Mouse (Mus musculus) C2C12 (cell line): ENCODE measurements around the gene Serpini1. TPM values are rescaled to one million over a fixed set of nuclear protein-coding genes. Genes with fewer than 3 reads are reported as not detected.
"Not testable (repeated sequence)": the region's sequence is repeated elsewhere in the genome, so short reads cannot be mapped to it uniquely, and the experiment has no call there.

ENCODE experiments used
- H3K27me3 ChIP-seq: one replicate; pipeline ENCODE4 v1.6.1; 2011; ENCODE audit not compliant: control insufficient read depth, insufficient read depth, insufficient read length
- H3K36me3 ChIP-seq: one replicate; pipeline ENCODE4 v1.6.1; 2011; ENCODE audit not compliant: control insufficient read depth, insufficient read depth
- H3K4me3 ChIP-seq: one replicate; pipeline ENCODE4 v1.5.1; 2011; ENCODE audit warnings: mild to moderate bottlenecking, control low read depth; ENCODE audit not compliant: poor library complexity, insufficient read depth, severe bottlenecking
- H3K79me2 ChIP-seq: one replicate; pipeline ENCODE4 v1.6.1; 2011; ENCODE audit not compliant: control insufficient read depth, insufficient read depth
- H3K79me3 ChIP-seq: one replicate; pipeline ENCODE4 v1.6.1; 2011; ENCODE audit warnings: low read depth, control low read depth
- H3ac ChIP-seq: one replicate; pipeline ENCODE3; 2011; ENCODE audit warnings: low read depth; ENCODE audit not compliant: control insufficient read depth, insufficient read length
- CEBPB ChIP-seq: IDR thresholded peaks from one replicate; pipeline ENCODE4 v1.6.1; 2011; ENCODE audit warnings: low read depth, mild to moderate bottlenecking, control low read depth, moderate library complexity
- CTCF ChIP-seq: IDR thresholded peaks from one replicate; pipeline ENCODE4 v1.5.1; 2011; ENCODE audit not compliant: control insufficient read depth, insufficient read depth, insufficient read length
- FOSL1 ChIP-seq: IDR thresholded peaks from one replicate; pipeline ENCODE4 v1.8.0; 2011; ENCODE audit warnings: mild to moderate bottlenecking, low read length; ENCODE audit not compliant: poor library complexity, insufficient read depth, severe bottlenecking
- MAX ChIP-seq: IDR thresholded peaks from one replicate; pipeline ENCODE4 v1.6.1; 2011; ENCODE audit warnings: mild to moderate bottlenecking, control low read depth
- MYOD1 ChIP-seq: IDR thresholded peaks from one replicate; pipeline ENCODE4 v1.6.1; 2011; ENCODE audit warnings: low read depth; ENCODE audit not compliant: control insufficient read depth, insufficient read length
- MYOG ChIP-seq: IDR thresholded peaks from one replicate; pipeline ENCODE4 v1.6.1; 2011; ENCODE audit not compliant: control insufficient read depth, insufficient read length; ENCODE audit errors: extremely low read depth
- USF1 ChIP-seq: IDR thresholded peaks from one replicate; pipeline ENCODE4 v1.6.1; 2011; ENCODE audit warnings: low read depth, mild to moderate bottlenecking, control low read depth, moderate library complexity
- polyA plus RNA-seq: library from polyadenylated mRNA; unstranded; fragments of >200 nt; fragmentation: generic; extraction: Trizol; gene quantifications from one replicate; pipeline ENCODE4 v1.2.1, GENCODE M21; 2012; ENCODE audit warnings: missing spikeins

The Serpini1 gene
- polyA plus RNA-seq, 1 experiment = 0.11 TPM

DNA sequence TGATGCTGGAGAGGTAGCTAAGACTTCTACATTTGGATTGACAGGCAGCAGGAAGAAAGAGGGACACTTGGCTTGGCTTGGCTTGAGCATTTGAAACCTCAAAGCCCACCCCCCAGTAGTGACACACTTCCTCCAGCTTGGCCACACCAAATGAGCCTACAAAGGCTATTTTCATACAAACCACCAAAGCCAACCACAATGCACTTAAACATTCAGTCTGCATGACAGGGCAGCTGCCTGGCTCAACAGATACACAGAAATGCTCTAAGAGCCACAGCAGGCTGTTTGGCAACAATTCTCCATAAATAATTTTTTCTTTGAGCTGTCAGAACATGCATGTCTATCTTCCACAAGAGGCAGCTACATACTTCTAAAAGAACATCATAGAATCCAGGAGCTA is 90.2 kb downstream of the Serpini1 start:
- H3K79me2 ChIP-seq = no peaks in the 10 kb centered on the region
- H3ac ChIP-seq = no peak overlapping the region
- no peaks in the 10 kb centered on the region for H3K36me3 ChIP-seq
- no peak overlapping the region for H3K4me3 ChIP-seq
- H3K79me3 ChIP-seq = no peaks in the 10 kb centered on the region
- no peaks in the 10 kb centered on the region for H3K27me3 ChIP-seq
- TF ChIP-seq MAX (no peak), USF1 (no peak), CTCF (no peak), MYOG (no peak), CEBPB (no peak), MYOD1 (no peak), FOSL1 (no peak)

GRCm38 (mm10) chr3:75648226-75648625 is 90.9 kb downstream of the Serpini1 start:
- no peak overlapping the region for H3ac ChIP-seq
- H3K79me3 ChIP-seq = no peaks in the 10 kb centered on the region
- no peaks in the 10 kb centered on the region for H3K79me2 ChIP-seq
- TF ChIP-seq CTCF (no peak), USF1 (no peak), MAX (no peak), FOSL1 (no peak), MYOD1 (no peak), CEBPB (no peak), MYOG (no peak)
- no peak overlapping the region for H3K4me3 ChIP-seq
- H3K36me3 ChIP-seq = no peaks in the 10 kb centered on the region
- H3K27me3 ChIP-seq = no peaks in the 10 kb centered on the region

- H3K27me3 ChIP-seq, H3K4me3 ChIP-seq, H3K79me2 ChIP-seq, H3K79me3 ChIP-seq, H3K36me3 ChIP-seq, H3ac ChIP-seq: not testable (repeated sequence)
These were observed 93.2 kb downstream of the Serpini1 start for GRCm38 (mm10) chr3:75650416-75651154.

GRCm38 (mm10) chr3:75651603-75652115 is 94.3 kb downstream of the Serpini1 start:
- Histone ChIP-seq H3K36me3 (no peaks in the 10 kb centered on the region), H3K4me3 (no peak overlapping the region), H3K79me2 (no peaks in the 10 kb centered on the region), H3K79me3 (no peaks in the 10 kb centered on the region), H3ac (no peak overlapping the region), H3K27me3 (no peaks in the 10 kb centered on the region)
- TF ChIP-seq CEBPB (no peak), MYOG (no peak), MYOD1 (no peak), FOSL1 (no peak), CTCF (no peak), MAX (no peak), USF1 (no peak)

DNA sequence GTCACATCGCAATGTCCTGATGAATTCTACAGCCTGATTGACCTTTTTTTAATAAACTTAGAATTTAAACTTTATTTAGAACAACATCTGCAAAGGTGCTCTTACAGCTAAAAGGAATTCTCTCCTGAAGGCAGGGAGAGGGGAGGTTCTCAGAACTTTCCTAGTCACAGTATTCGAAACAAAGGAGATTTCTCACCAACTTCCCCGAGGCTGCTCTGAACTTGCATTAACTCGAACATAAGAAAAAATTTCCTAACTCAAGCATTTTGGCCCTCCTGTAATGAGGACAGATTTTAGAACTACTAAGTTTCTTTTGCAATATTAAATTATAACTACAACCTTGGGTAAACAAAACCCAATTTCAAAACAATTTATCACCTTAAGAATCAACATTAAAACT is 96.6 kb downstream of the Serpini1 start:
- not testable (repeated sequence) for H3ac ChIP-seq, H3K4me3 ChIP-seq

GRCm38 (mm10) chr3:75655578-75656344 is 98.4 kb downstream of the Serpini1 start:
- Histone ChIP-seq H3K79me3 (no peaks in the 10 kb centered on the region), H3K27me3 (no peaks in the 10 kb centered on the region), H3K36me3 (no peaks in the 10 kb centered on the region), H3K79me2 (no peaks in the 10 kb centered on the region), H3K4me3 (no peak overlapping the region), H3ac (no peak overlapping the region)
- no peak for TF ChIP-seq USF1
- no peak for TF ChIP-seq FOSL1
- no peak for TF ChIP-seq MYOD1
- TF ChIP-seq MAX = no peak
- no peak for TF ChIP-seq CTCF

More for the DNA sequence above, 96.6 kb downstream of the Serpini1 start:
- H3K27me3 ChIP-seq, H3K79me2 ChIP-seq, H3K36me3 ChIP-seq, H3K79me3 ChIP-seq: not testable (repeated sequence)
